Mouse (Mus musculus): Measurements from ENCODE around the gene C1d.
A peak's percentile ranks its signal among the peaks of the same experiment; 100 is the strongest.
"Not testable (repeated sequence)": the region's sequence is repeated elsewhere in the genome, so short reads cannot be mapped to it uniquely, and the experiment has no call there.

Gene C1d

GRCm38 (mm10) chr11:17257443-17257842 is at the start of gene C1d:
Gene C1d (plus strand): TSS chr11:17257579.
- peak; percentile 99 for DNase-seq

DNA sequence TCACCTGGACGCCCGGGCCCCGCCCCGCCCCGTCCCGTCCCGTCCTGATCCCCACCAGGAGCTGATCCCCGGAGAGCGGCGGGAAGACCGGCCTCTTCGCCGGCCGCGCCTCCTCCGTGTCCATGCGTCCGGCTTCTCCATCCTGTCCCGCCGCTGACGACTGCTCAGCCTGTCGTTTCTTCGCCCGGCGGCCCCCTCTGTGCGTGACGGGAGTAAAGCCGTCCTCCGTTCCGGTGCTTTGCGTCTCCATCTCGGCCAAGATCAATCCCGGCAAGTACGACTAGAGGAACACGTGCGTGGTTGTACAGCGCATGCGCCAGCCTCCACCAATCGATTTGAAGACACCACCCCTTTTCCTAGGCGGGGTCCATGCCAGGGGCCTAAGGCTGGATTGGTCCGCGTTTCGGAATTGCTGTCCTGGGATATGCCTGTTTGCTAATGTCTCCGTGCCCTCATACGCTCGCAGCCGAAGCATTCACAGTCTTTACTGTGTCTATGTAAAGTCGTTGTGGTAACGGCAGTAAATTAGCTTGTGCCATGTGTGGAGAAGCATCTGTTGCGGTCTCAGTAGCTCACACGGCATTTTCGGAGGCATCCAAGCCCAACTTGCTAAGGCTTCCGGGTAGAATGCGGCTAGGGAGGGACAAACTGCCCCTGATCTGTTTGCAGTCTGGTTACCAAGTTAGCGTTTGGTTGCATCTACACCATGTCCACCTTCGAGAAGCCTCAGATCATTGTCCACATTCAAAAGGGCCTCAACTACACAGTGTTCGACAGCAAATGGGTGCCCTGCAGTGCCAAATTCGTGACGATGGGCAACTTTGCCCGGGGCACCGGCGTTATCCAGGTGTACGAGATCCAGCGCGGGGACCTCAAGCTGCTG is 45.9 kb upstream of the C1d start, which contains the start of gene Pno1:
Gene Pno1, minus strand, starts transcription at position 311 of the 883 bp plus-strand sequence.
- peak; percentile 97 for DNase-seq

- no peak for DNase-seq
Measured at GRCm38 (mm10) chr11:17212141-17212495, 45.3 kb upstream of the C1d start.

- no peak for DNase-seq
Measured at GRCm38 (mm10) chr11:17212903-17213509, 44.4 kb upstream of the C1d start.

DNA sequence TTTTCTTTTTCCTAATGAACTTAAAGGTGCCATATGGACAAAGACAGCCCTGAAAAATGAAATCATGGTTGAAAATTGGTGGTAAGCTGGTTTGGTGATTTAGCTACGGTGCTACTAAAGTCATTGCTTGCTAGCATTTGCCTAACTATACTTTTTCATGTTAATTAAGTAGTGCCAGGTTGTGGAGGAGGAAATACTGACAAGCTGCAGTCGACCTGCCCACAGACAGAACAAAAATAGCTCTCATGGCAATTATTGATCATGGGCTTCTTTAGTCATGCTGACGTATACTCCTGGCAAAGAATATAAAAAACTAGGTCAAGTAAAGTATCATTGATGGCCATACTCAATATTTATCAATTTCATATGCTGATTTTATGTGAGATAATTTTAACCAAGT is 41.9 kb upstream of the C1d start:
- no peak for DNase-seq

GRCm38 (mm10) chr11:17221126-17221525 is 36.3 kb upstream of the C1d start:
- no peak for DNase-seq

DNA sequence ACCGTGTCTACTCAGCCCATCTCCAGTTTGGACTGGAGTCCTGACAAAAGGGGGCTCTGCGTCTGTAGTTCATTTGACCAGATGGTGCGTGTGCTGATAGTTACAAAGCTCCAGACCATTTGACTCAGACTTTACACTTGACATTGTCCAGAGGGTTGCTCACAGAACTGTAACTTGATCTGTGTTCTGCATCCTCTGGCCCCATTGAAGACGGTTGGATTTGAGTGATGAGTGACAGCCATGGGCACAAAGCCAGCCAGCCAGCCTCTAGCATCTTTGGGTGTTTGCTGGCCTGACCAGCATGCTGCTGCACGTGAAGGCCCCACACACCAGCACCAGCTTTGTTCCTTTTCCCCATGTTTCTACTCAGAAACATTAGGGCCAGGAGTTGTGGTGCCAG is 24.6 kb upstream of the C1d start:
- DNase-seq = no peak

DNA sequence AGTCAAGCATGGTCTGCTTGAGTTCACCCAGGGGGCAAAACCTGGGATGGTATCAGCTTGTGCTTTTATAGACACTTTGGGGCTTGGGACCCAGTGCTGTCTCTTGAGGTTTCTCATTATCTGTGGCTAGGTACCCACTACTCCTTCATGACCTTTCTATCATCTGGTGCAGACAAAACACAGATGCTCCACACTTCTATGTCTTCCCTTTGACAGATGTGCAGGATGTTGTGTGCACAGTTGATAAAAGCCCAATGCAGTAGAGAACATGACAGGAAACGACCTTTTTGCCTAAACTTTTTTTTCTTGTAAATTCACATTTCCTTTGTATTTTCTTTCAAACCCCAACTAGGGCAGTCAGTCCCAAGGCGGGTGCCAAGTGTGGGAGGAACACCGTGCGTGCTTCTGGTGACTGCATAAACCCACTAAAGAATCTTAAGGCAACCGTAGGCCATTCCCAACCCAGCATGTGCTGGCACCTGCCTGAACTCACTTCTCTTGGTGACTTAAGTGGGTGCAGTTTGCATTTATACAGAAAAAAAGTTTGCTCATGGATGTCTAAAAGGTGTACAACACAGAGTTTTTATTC is 20.8 kb upstream of the C1d start:
- DNase-seq = no peak

DNA sequence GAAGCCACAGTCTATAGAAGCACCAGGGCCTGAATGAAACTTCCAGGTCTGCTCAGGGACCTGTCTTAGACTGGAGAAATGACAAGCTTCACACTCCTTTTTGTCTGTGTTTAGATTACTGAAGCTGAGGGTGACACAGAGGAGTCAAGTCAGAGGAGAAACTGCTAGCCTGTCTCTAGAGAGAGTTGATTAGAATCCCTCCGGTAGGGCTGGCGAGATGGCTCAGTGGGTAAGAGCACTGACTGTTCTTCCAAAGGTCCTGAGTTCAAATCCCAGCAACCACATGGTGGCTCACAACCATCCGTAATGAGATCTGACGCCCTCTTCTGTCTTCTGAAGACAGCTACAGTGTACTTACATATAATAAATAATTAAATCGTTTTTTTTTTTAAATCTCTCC is 18.8 kb upstream of the C1d start:
- not testable (repeated sequence) for DNase-seq

GRCm38 (mm10) chr11:17248715-17249114 is 8.7 kb upstream of the C1d start:
- no peak for DNase-seq

DNA sequence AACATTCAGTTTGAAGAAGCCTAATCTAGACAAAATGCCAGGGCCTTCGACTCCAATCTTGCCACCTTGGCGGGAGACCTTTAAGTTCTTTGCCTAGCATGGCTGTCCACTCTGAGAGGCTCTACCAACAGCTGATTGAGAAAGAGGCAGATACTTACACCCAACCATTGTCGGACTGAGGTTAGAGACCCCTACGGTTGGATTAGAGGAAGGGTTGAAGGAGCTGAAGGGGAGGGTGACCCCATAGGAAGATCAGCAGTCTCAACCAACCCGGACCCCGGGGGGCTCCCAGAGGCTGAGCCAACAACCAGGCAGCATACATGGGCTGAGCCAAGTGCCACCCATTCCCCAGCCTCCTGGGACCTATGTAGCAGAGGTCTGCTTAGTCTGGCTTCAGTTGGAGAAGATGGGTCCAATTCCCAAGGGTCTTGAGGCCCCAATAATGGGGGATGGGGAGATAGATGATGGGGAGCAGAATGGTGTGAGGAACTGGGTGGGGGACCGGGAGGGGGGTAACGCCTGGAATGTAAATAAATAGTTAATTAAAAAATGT is 490 bp upstream of the C1d start:
- peak; percentile 11 for DNase-seq

- DNase-seq = peak; percentile 19
Measured at GRCm38 (mm10) chr11:17257861-17258260, 482 bp downstream of the C1d start.

DNA sequence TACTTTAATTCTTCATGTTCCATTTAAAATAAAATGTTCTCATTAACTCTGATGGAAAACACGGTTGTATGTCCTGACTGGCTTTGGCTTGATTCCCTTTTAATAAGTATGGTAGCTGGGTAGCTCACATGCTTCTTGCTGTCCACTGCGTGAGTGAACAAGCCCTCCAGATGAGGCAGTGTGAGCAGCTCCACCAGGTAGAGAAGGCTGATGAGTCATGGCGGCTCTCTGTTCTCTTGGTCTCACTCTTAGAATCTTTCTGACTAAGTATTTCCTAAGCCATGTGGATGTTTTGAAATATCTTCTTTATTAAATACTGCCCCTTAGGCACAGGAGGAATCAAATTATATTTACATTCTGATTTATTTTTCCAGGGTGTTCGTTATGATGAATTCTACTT is 9.8 kb downstream of the C1d start:
- no peak for DNase-seq

DNA sequence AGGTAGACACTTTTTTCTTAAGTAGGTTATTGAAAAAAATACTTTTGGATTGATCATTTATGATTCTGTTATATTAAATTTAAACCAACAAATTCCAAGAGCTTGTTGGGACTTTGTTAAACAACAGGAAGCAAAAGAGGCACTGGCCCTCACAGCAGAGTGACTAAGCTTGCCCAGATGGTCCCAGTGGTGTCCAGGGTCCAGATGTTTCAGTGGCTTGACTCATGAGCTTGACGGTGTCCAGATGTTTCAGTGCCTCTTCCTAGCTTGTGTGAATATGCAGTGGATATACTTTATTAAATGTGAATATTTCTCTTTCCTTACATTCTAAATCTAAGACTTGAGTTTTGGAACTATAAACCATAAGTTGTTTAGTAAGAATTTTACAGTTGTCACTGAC is 11.4 kb downstream of the C1d start:
- no peak for DNase-seq

DNA sequence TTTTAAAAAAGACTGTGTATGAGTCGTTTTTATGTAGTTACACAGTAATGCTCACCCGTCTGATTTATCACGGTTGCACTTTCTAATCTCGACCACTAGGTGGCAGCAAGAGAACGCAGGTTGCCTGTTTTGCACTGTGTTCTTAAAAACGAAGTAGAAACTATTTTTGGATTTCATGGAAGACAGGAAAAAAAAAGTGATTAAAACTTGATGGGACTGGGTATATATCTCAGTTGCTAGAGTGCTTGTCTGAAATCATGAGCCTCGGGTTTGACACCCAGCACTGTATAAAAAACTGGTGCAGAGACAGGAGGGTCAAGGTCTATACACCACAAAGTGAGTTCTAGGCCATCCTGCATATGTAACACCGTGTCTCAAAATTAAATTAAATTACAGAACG is 22.6 kb downstream of the C1d start:
- peak; percentile 34 for DNase-seq

- DNase-seq = no peak
Measured at GRCm38 (mm10) chr11:17284055-17284454, 26.7 kb downstream of the C1d start.

DNA sequence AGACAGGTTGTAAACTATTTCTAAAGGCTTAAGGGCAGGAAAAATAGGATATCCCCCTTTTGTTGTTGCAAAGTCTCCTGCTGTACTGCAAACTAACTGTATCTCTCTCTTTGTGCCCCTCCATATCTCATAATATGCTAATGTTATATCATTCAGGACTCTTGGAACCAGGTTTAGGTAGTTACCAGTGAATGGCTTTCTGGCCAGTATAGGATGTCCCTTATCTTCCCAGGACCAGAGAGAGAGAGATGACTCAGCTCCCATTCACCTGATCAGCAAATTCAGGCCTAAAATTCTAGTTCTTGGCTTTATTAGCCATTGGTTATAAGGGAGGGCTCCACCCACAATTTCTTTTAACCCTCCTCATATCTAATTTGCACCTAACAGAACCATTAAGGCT is 31.5 kb downstream of the C1d start:
- no peak for DNase-seq

DNA sequence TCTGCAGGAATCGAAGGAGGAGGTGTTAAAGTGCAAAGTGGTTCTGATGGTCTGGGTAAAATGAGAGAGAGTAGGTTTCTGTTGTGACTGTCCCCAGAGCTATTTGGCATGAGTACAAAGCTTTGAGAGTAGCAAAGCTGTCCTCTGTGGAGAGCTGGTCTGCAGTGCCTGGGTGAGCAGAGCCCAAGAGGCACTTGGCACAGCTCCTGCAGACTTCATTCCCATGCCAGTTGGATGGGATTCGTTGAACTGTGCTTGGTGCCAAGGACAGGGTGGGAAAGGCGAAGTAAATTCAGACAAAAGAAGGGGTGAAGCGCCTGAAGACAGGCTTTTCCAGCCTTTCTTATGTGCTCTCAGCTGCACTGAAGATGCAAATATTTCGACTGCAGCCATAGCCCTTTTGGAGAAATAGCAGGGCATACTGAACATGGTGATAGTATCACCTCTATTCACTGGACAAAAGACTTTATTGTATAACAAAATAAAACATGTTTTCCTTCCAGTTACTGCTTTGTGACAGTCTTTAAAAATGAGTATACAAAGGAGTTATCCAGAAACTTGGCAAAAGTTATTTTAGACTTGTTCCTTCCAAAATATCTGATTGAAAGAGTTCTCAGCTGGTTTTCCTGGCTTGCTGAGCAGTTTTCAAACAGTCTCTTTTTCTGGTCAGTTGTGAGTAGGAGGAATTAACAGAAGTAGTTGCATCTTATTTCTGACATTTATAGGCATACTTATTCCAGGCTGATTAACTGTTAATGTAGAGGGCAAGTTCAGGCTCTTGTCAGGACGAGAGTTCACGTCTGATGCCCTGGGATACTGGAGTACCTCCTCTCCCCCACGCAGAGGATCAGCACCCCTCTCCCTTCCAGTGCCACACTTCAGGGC is 48.9 kb downstream of the C1d start:
- peak; percentile 64 for DNase-seq

- DNase-seq = no peak
Measured at GRCm38 (mm10) chr11:17307457-17307856, 50.1 kb downstream of the C1d start.

Measured in right cerebral cortex, postnatal 4 days (tissue).